Mouse (Mus musculus) MEL (cell line): Measurements from ENCODE around the gene Syt8. TPM values are rescaled to one million over a fixed set of nuclear protein-coding genes. Genes with fewer than 3 reads are reported as not detected.

ENCODE experiments used
- DNase-seq: peaks from one replicate; pipeline ENCODE4 v3.0.0; 2011; ENCODE audit warnings: low read depth, low spot score
- H3K27ac ChIP-seq: 2 replicates; pipeline ENCODE4 v1.5.1; 2012; ENCODE audit warnings: low read depth, mild to moderate bottlenecking, control low read depth, low read length, moderate library complexity; ENCODE audit not compliant: control insufficient read depth
- H3K27me3 ChIP-seq, 2 experiments: fragments of 150-350 bp in 1 of 2; sonication (generic) in 1 of 2; 2 replicates each; pipeline ENCODE4 v1.6.1; 2012; ENCODE audit warnings: low read length in 2 of 2, mild to moderate bottlenecking in 2 of 2, improper control_type of control experiment in 1 of 2, moderate library complexity in 1 of 2; ENCODE audit not compliant: insufficient read depth in 2 of 2, control insufficient read depth in 1 of 2
- H3K36me3 ChIP-seq, 2 experiments: 2 replicates each; pipeline ENCODE4 v1.6.1; 2012 to 2014; ENCODE audit warnings: low read length in 2 of 2, improper control_type of control experiment in 1 of 2, inconsistent platforms in 1 of 2, mild to moderate bottlenecking in 1 of 2; ENCODE audit not compliant: insufficient read depth in 2 of 2, control insufficient read depth in 1 of 2
- H3K4me1 ChIP-seq, 2 experiments: fragments of 150-350 bp in 1 of 2; sonication (generic) in 1 of 2; 2 replicates each; pipeline ENCODE4 v1.6.1; 2012; ENCODE audit warnings: low read length in 2 of 2, improper control_type of control experiment in 1 of 2, mild to moderate bottlenecking in 1 of 2; ENCODE audit not compliant: insufficient read depth in 2 of 2, control insufficient read depth in 1 of 2
- H3K4me3 ChIP-seq, 2 experiments: fragments of 150-350 bp in 1 of 2; sonication (generic) in 1 of 2; 2 replicates each; pipeline ENCODE4 v1.5.1; 2012; ENCODE audit warnings: low read depth in 2 of 2, low read length in 2 of 2, mild to moderate bottlenecking in 2 of 2, moderate library complexity in 2 of 2, control low read depth in 1 of 2, improper control_type of control experiment in 1 of 2; ENCODE audit not compliant: control insufficient read depth in 1 of 2, insufficient read depth in 1 of 2
- H3K79me2 ChIP-seq: 2 replicates; pipeline ENCODE4 v1.6.1; 2012; ENCODE audit warnings: mild to moderate bottlenecking, low read length, moderate library complexity; ENCODE audit not compliant: control insufficient read depth, poor library complexity, insufficient read depth
- H3K9ac ChIP-seq: 2 replicates; pipeline ENCODE4 v1.6.1; 2012; ENCODE audit warnings: low read depth, mild to moderate bottlenecking, control low read depth, low read length, moderate library complexity; ENCODE audit not compliant: control insufficient read depth, poor library complexity, severe bottlenecking
- H3K9me3 ChIP-seq: fragments of 150-350 bp; sonication (generic); replicated peaks from 2 replicates; pipeline ENCODE4 v1.6.1; 2012; ENCODE audit warnings: mild to moderate bottlenecking, low read length, improper control_type of control experiment, moderate library complexity; ENCODE audit not compliant: insufficient read depth
- CHD2 ChIP-seq: IDR thresholded peaks from 2 replicates; pipeline ENCODE4 v1.6.1; 2011; ENCODE audit warnings: low read length, improper control_type of control experiment
- CTCF ChIP-seq, 3 experiments: IDR thresholded peaks in 2 of 3; conservative IDR thresholded peaks in 1 of 3; 2 replicates each; pipeline ENCODE4 v1.5.1; 2011 to 2012; ENCODE audit warnings: low read length in 3 of 3, low read depth in 2 of 3, mild to moderate bottlenecking in 2 of 3, improper control_type of control experiment in 1 of 3, inconsistent platforms in 1 of 3, mixed read lengths in 1 of 3, moderate library complexity in 1 of 3; ENCODE audit not compliant: control insufficient read depth in 1 of 3, insufficient read depth in 1 of 3, poor library complexity in 1 of 3, severe bottlenecking in 1 of 3
- ETS1 ChIP-seq: IDR thresholded peaks from 2 replicates; pipeline ENCODE4 v1.6.1; 2012; ENCODE audit warnings: low read depth, mild to moderate bottlenecking, inconsistent platforms, low read length, improper control_type of control experiment, moderate library complexity
- GATA1 ChIP-seq: IDR thresholded peaks from 2 replicates; pipeline ENCODE4 v1.6.1; 2011; ENCODE audit warnings: low read depth, low read length, improper control_type of control experiment
- MAFK ChIP-seq: IDR thresholded peaks from 2 replicates; pipeline ENCODE4 v1.6.1; 2011; ENCODE audit warnings: low read depth, mild to moderate bottlenecking, low read length, improper control_type of control experiment, borderline replicate concordance
- MAX ChIP-seq: IDR thresholded peaks from 2 replicates; pipeline ENCODE4 v1.6.1; 2011; ENCODE audit warnings: low read length, improper control_type of control experiment
- MAZ ChIP-seq: IDR thresholded peaks from 2 replicates; pipeline ENCODE4 v1.6.1; 2012; ENCODE audit warnings: low read depth, mild to moderate bottlenecking, inconsistent platforms, low read length, improper control_type of control experiment
- MYC ChIP-seq: IDR thresholded peaks from 2 replicates; pipeline ENCODE4 v1.6.1; 2011; ENCODE audit warnings: low read depth, mild to moderate bottlenecking, low read length, improper control_type of control experiment, moderate library complexity
- POLR2A ChIP-seq, 2 experiments: IDR thresholded peaks; 2 replicates each; pipeline ENCODE4 v1.6.1; 2011 to 2012; ENCODE audit warnings: low read length in 2 of 2, mild to moderate bottlenecking in 2 of 2, control low read depth in 1 of 2, improper control_type of control experiment in 1 of 2, low read depth in 1 of 2, moderate library complexity in 1 of 2; ENCODE audit not compliant: control insufficient read depth in 1 of 2, insufficient read depth in 1 of 2, poor library complexity in 1 of 2
- POLR2AphosphoS2 ChIP-seq: IDR thresholded peaks from 2 replicates; pipeline ENCODE4 v1.6.1; 2011; ENCODE audit warnings: low read length, improper control_type of control experiment
- RCOR1 ChIP-seq: IDR thresholded peaks from 2 replicates; pipeline ENCODE4 v1.6.1; 2012; ENCODE audit warnings: low read depth, mild to moderate bottlenecking, inconsistent platforms, low read length, improper control_type of control experiment
- SIN3A ChIP-seq: IDR thresholded peaks from 2 replicates; pipeline ENCODE4 v1.6.1; 2012; ENCODE audit warnings: low read length, improper control_type of control experiment, inconsistent platforms
- SMC3 ChIP-seq: IDR thresholded peaks from 2 replicates; pipeline ENCODE4 v1.6.1; 2011; ENCODE audit warnings: low read depth, low read length, improper control_type of control experiment
- TAL1 ChIP-seq: IDR thresholded peaks from 2 replicates; pipeline ENCODE4 v1.6.1; 2012; ENCODE audit warnings: mild to moderate bottlenecking, inconsistent platforms, low read length, moderate library complexity, mixed read lengths
- TCF12 ChIP-seq: IDR thresholded peaks from 2 replicates; pipeline ENCODE4 v1.6.1; 2014; ENCODE audit warnings: low read depth, mild to moderate bottlenecking, inconsistent platforms, low read length, improper control_type of control experiment, moderate library complexity
- USF1 ChIP-seq: IDR thresholded peaks from 2 replicates; pipeline ENCODE4 v1.6.1; 2014; ENCODE audit warnings: low read depth, mild to moderate bottlenecking, inconsistent platforms, low read length, improper control_type of control experiment, moderate library complexity
- ZKSCAN1 ChIP-seq: IDR thresholded peaks from 2 replicates; pipeline ENCODE4 v1.6.1; 2012; ENCODE audit warnings: low read depth, mild to moderate bottlenecking, inconsistent platforms, low read length, improper control_type of control experiment, moderate library complexity
- polyA plus RNA-seq, 2 experiments: library from polyadenylated mRNA; stranded (reverse) in 1 of 2; unstranded in 1 of 2; fragments of >175 nt in 1 of 2; fragments of >200 nt in 1 of 2; gene quantifications; 2 replicates each; pipeline versions ENCODE4 v1.2.1 to v1.2.4; 2012; ENCODE audit warnings: low replicate concordance in 2 of 2, low read depth in 1 of 2; ENCODE audit not compliant: insufficient read length in 2 of 2, insufficient read depth in 1 of 2, missing spikeins in 1 of 2
- total RNA-seq: library from RNA; depleted of rRNA; stranded (reverse); fragments of 300-350 nt; gene quantifications from 2 replicates; pipeline ENCODE4 v1.2.3, GENCODE M21; 2012

Syt8 gene
- total and polyA plus RNA-seq, 3 experiments: not detected

DNA sequence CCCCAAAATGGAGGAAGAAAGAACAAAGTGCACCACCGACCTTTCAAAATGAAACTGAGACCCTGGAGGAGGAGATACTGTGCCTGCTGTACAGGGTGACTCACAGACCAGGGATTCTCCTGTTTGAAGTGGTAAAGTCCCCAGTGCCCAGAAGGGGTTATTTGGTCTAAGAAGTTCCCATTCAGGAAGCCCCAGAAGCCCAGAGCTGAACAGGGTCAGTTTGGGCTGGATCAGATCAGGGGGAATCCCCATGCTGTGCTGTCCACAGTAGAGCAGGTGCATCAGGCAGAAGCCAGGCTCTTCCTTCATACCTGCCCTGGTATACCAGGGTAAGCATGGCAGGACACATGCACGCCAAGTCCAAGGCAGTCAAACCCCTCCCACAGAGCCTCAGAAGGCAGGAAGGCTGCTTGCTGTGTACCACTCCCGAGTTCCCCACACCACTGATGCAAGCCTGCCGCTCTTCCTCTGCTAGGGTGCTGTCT lies 28.0 kb downstream of the Syt8 start:
- DNase-seq: no peak
- Histone ChIP-seq H3K36me3 (no peaks in the 10 kb centered on the region), H3K4me1 (no peaks in the 10 kb centered on the region), H3K27me3 (no peaks in the 10 kb centered on the region), H3K27ac (no peak overlapping the region), H3K9me3 (no peaks in the 10 kb centered on the region), H3K4me3 (no peak overlapping the region), H3K79me2 (no peaks in the 10 kb centered on the region), H3K9ac (no peak overlapping the region)
- no peak for TF ChIP-seq TAL1
- no peak for TF ChIP-seq TCF12
- TF ChIP-seq SIN3A: no peak
- no peak for TF ChIP-seq SMC3

DNA sequence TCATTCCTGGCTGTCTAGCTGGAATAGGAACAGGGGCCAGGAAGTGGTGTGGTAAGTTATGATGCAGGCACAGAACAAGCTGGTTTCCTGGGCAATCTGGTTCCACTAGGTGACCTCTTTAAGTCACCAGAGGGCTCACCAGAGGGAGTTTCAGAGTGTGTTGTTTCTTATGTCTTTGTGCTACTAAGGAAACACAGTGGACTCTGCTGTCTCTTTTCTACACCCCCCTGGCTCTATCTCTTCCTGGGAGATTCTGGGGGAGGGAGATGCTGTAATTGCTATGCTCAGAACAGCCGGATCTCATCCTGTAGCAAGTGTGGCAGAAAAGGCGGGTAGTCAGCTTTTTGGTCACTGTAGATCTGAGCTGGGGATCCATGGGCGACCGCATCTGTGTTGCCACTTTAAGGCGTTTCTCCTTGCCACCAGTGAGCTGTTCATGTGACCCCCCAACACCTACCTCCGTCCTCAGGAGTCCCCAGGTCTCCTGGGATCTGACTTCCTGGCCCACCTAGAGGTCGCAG lies 35.6 kb downstream of the Syt8 start:
- Histone ChIP-seq H3K4me3 (no peak overlapping the region), H3K4me1 (no peaks in the 10 kb centered on the region), H3K27ac (no peak overlapping the region), H3K9ac (no peak overlapping the region), H3K36me3 (no peaks in the 10 kb centered on the region), H3K27me3 (peaks cover 0 to 5% of the 10 kb centered on the region in 2 experiments; a peak in 2 of 4 replicates), H3K9me3 (no peaks in the 10 kb centered on the region), H3K79me2 (no peaks in the 10 kb centered on the region)
- DNase-seq: no peak
- TF ChIP-seq POLR2A (IDR thresholded peaks at IDR 0.05; ENCODE audit: control insufficient read depth in 1 of 2, insufficient read depth in 1 of 2, low read depth in 1 of 2, low read length in 2 of 2, poor library complexity in 1 of 2) (no peak), TCF12 (no peak), ETS1 (no peak), SMC3 (no peak), MAZ (no peak), MYC (no peak), GATA1 (no peak), CTCF (IDR thresholded peaks at IDR 0.05 in 2 of 3, conservative IDR thresholded peaks at IDR 0.05 in 1 of 3; ENCODE audit: control insufficient read depth in 1 of 3, insufficient read depth in 1 of 3, low read depth in 2 of 3, low read length in 3 of 3, poor library complexity in 1 of 3, severe bottlenecking in 1 of 3) (no peak), ZKSCAN1 (no peak), MAFK (no peak), USF1 (no peak), MAX (no peak), RCOR1 (no peak), POLR2AphosphoS2 (no peak), CHD2 (no peak)
